Mouse (Mus musculus) liver, adult 2 months (tissue): Measurements from ENCODE around the gene Robo1. TPM values are rescaled to one million over a fixed set of nuclear protein-coding genes. Genes with fewer than 3 reads are reported as not detected.

ENCODE experiments used
- DNase-seq: peaks from one replicate; pipeline ENCODE4 v3.0.0-alpha.2; 2011; ENCODE audit warnings: low read depth, low spot score; ENCODE audit errors: extremely low read depth
- H3K27ac ChIP-seq: fragments of 200-500 bp; replicated peaks from 2 replicates; pipeline ENCODE4 v1.5.1; 2012; ENCODE audit warnings: low read depth, mild to moderate bottlenecking, control low read depth, inconsistent platforms, low read length; ENCODE audit not compliant: insufficient read depth
- H3K27me3 ChIP-seq: fragments of 200-500 bp; 2 replicates; pipeline ENCODE4 v1.6.1; 2012; ENCODE audit warnings: mild to moderate bottlenecking, moderate library complexity, low read length, inconsistent platforms; ENCODE audit not compliant: control insufficient read depth, insufficient read depth
- H3K36me3 ChIP-seq: fragments of 200-500 bp; 2 replicates; pipeline ENCODE4 v1.6.1; 2012; ENCODE audit warnings: low read length, inconsistent platforms; ENCODE audit not compliant: control insufficient read depth, insufficient read depth
- H3K4me1 ChIP-seq: fragments of 200-500 bp; 2 replicates; pipeline ENCODE4 v1.6.1; 2011; ENCODE audit warnings: low read length; ENCODE audit not compliant: control insufficient read depth, insufficient read depth
- H3K4me3 ChIP-seq: fragments of 200-500 bp; 2 replicates; pipeline ENCODE4 v1.5.1; 2011; ENCODE audit warnings: low read depth, mild to moderate bottlenecking, control low read depth, low read length, moderate library complexity; ENCODE audit not compliant: insufficient read depth
- H3K79me2 ChIP-seq: fragments of 200-500 bp; 2 replicates; pipeline ENCODE4 v1.6.1; 2012; ENCODE audit warnings: inconsistent platforms, mild to moderate bottlenecking, low read length, moderate library complexity; ENCODE audit not compliant: control insufficient read depth, insufficient read depth
- H3K9ac ChIP-seq: fragments of 200-500 bp; 2 replicates; pipeline ENCODE4 v1.6.1; 2012; ENCODE audit warnings: low read depth, mild to moderate bottlenecking, control low read depth, inconsistent platforms, low read length
- CTCF ChIP-seq: fragments of 200-500 bp; IDR thresholded peaks from 2 replicates; pipeline ENCODE4 v1.5.1; 2011; ENCODE audit warnings: low read depth, low read length, control low read depth
- POLR2A ChIP-seq: fragments of 200-500 bp; IDR thresholded peaks from 2 replicates; pipeline ENCODE4 v1.6.1; 2011; ENCODE audit warnings: low read length, control low read depth; ENCODE audit not compliant: insufficient read depth; ENCODE audit errors: extremely low read depth
- WGBS: fragments of 180-500 bp; shearing (Covaris S2); methylation state at CpG from one replicate; pipeline ENCODE4 v1.1.7; 2018; 5-methylcytosine and 5-hydroxymethylcytosine counted together
- polyA plus RNA-seq: library from polyadenylated mRNA; depleted of rRNA; stranded (reverse); fragments of >200 nt; gene quantifications from 2 replicates; pipeline ENCODE4 v1.2.3, GENCODE M21; 2012
- total RNA-seq: library from RNA; depleted of rRNA; stranded (reverse); fragments of >200 nt; gene quantifications from 2 replicates; pipeline ENCODE4 v1.2.3, GENCODE M21; 2014

Gene Robo1
- total and polyA plus RNA-seq, 2 experiments = 4.5 to 6.4 TPM

GRCm38 (mm10) chr16:72976849-72977576 is 668.9 kb downstream of the Robo1 start:
- Histone ChIP-seq H3K36me3 (no peaks in the 10 kb centered on the region), H3K79me2 (no peaks in the 10 kb centered on the region), H3K27ac (no peak overlapping the region), H3K9ac (no peak overlapping the region), H3K4me1 (peaks cover 5% of the 10 kb centered on the region; the same call in 1 of the 2 replicates), H3K4me3 (no peak overlapping the region), H3K27me3 (no peaks in the 10 kb centered on the region)
- TF ChIP-seq CTCF = no peak
- TF ChIP-seq POLR2A = no peak
- no peak for DNase-seq
- 90% methylated on average over 19 of the region's 19 CpGs for WGBS

- H3K4me1 ChIP-seq = peaks cover 5% of the 10 kb centered on the region; the same call in 1 of the 2 replicates
- H3K9ac ChIP-seq = no peak overlapping the region
- H3K27me3 ChIP-seq = no peaks in the 10 kb centered on the region
- no peaks in the 10 kb centered on the region for H3K36me3 ChIP-seq
- H3K4me3 ChIP-seq = no peak overlapping the region
- WGBS = 25% methylated on average over 8 of the region's 8 CpGs
- TF ChIP-seq CTCF (peak; percentile 57), POLR2A (no peak)
- no peaks in the 10 kb centered on the region for H3K79me2 ChIP-seq
- no peak overlapping the region for H3K27ac ChIP-seq
- peak; percentile 51 for DNase-seq
Observed at GRCm38 (mm10) chr16:72979407-72980219, 671.5 kb downstream of the Robo1 start.

- 92% methylated on average over 21 of the region's 21 CpGs for WGBS
- H3K79me2 ChIP-seq = no peaks in the 10 kb centered on the region; the same call in 1 of the 2 replicates
- no peaks in the 10 kb centered on the region for H3K36me3 ChIP-seq
- no peak overlapping the region for H3K4me3 ChIP-seq
- TF ChIP-seq POLR2A = no peak
- TF ChIP-seq CTCF = no peak
- no peak for DNase-seq
- H3K27me3 ChIP-seq = no peaks in the 10 kb centered on the region
- no peak overlapping the region for H3K9ac ChIP-seq
- H3K27ac ChIP-seq = no peak overlapping the region
- H3K4me1 ChIP-seq = no peaks in the 10 kb centered on the region
Observed at GRCm38 (mm10) chr16:72990376-72991167, 682.5 kb downstream of the Robo1 start.

- Histone ChIP-seq H3K9ac (no peak overlapping the region), H3K27ac (no peak overlapping the region), H3K4me1 (no peaks in the 10 kb centered on the region), H3K4me3 (no peak overlapping the region), H3K79me2 (no peaks in the 10 kb centered on the region), H3K27me3 (no peaks in the 10 kb centered on the region), H3K36me3 (no peaks in the 10 kb centered on the region)
- DNase-seq = peak; percentile 3
- WGBS = 29% methylated on average over 8 of the region's 8 CpGs
- TF ChIP-seq CTCF (no peak), POLR2A (no peak)
Observed at GRCm38 (mm10) chr16:72993189-72993588, 685.1 kb downstream of the Robo1 start.

- Histone ChIP-seq H3K9ac (no peak overlapping the region), H3K4me1 (no peaks in the 10 kb centered on the region), H3K4me3 (no peak overlapping the region), H3K36me3 (no peaks in the 10 kb centered on the region), H3K27me3 (no peaks in the 10 kb centered on the region), H3K79me2 (no peaks in the 10 kb centered on the region), H3K27ac (no peak overlapping the region)
- 60% methylated on average over 10 of the region's 10 CpGs for WGBS
- TF ChIP-seq POLR2A (no peak), CTCF (no peak)
- no peak for DNase-seq
Observed at GRCm38 (mm10) chr16:72993594-72993993, 685.5 kb downstream of the Robo1 start.
